ENCODE assay signal across 19 mouse cellular contexts in the genomic region with DNA sequence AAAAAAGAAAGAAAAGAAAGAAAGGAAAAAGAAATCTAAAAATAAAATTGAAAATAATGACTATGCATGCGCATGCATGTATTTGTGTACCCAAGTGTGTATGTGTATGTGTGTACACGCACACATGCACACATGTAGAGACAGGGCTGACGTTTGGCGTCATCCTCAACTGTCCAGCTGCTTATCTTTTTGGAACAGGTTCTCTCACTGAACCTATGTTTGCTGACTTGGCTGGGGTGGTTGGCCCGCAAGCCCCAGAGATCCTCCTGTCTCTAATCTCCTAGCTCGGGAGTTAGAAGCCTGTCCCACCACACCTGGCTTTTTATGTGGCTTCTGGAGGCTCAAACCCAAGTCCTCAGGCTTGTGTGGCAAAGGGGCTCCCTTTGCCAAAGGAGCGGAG.
"Had no signal": no experiment of that assay in that cellular context is flagged by ENCODE, and none has a peak within 500 bp of the region (broad histone marks: within the 10 kb centered on the region; RNA-seq: fewer than 3 reads in every experiment).

No protein-coding gene starts in this region.

- DNase-seq: kidney, adult 18-20 months; kidney, adult 9 months; kidney, postnatal 14 days; kidney, postnatal 4 days; lung, adult 18-20 months; lung, postnatal 10 days; lung, postnatal 36 days; right cerebral cortex, adult 18-20 months; right cerebral cortex, postnatal 25 days; spleen, adult 18-20 months; thymus, adult 18-20 months; thymus, postnatal 36 days had no signal

- H3K4me2 ChIP-seq: lung, embryonic 15.5 days; midbrain, embryonic 12.5 days; midbrain, embryonic 15.5 days; neural tube, embryonic 12.5 days; neural tube, embryonic 15.5 days had no signal

- H3K36me3 ChIP-seq: lung, embryonic 15.5 days; midbrain, embryonic 12.5 days; midbrain, embryonic 15.5 days; neural tube, embryonic 12.5 days; neural tube, embryonic 15.5 days had no signal

- H3K4me1 ChIP-seq: lung, embryonic 15.5 days; midbrain, embryonic 12.5 days; midbrain, embryonic 15.5 days; neural tube, embryonic 12.5 days; neural tube, embryonic 15.5 days had no signal

- H3K27ac ChIP-seq: lung, embryonic 15.5 days; midbrain, embryonic 12.5 days; midbrain, embryonic 15.5 days; neural tube, embryonic 12.5 days; neural tube, embryonic 15.5 days had no signal

- H3K9me3 ChIP-seq: lung, embryonic 15.5 days; midbrain, embryonic 12.5 days; midbrain, embryonic 15.5 days; neural tube, embryonic 12.5 days; neural tube, embryonic 15.5 days had no signal

- H3K4me3 ChIP-seq: lung, embryonic 15.5 days; midbrain, embryonic 12.5 days; midbrain, embryonic 15.5 days; neural tube, embryonic 12.5 days; neural tube, embryonic 15.5 days had no signal

- ATAC-seq: inflammation-experienced regulatory T-cells, adult 6 months; intestine, embryonic 16.5 days; midbrain, embryonic 15.5 days had no signal

- H3K9ac ChIP-seq: lung, embryonic 15.5 days; midbrain, embryonic 12.5 days; midbrain, embryonic 15.5 days; neural tube, embryonic 12.5 days; neural tube, embryonic 15.5 days had no signal

- H3K27me3 ChIP-seq: lung, embryonic 15.5 days; midbrain, embryonic 12.5 days; midbrain, embryonic 15.5 days; neural tube, embryonic 12.5 days; neural tube, embryonic 15.5 days had no signal
